Mouse (Mus musculus) heart, embryonic 11.5 days (tissue): ENCODE measurements around the gene Stab2. TPM values are rescaled to one million over a fixed set of nuclear protein-coding genes. Genes with fewer than 3 reads are reported as not detected.

Source experiments
- ATAC-seq: fragments of 200-750 bp; cut with Nextera tagmentation; replicated peaks from 2 replicates; pipeline ENCODE4 v1.8.0; 2017; ENCODE audit warnings: moderate library complexity; ENCODE audit not compliant: insufficient number of reproducible peaks, low FRiP score, low TSS enrichment
- H3K27ac ChIP-seq: fragments of 300-500 bp; sonication (generic); 2 replicates; pipeline ENCODE4 v1.5.1; 2014; ENCODE audit warnings: mild to moderate bottlenecking, low read depth, low read length
- H3K27me3 ChIP-seq: fragments of 300-500 bp; sonication (generic); 2 replicates; pipeline ENCODE4 v1.6.1; 2014; ENCODE audit warnings: mild to moderate bottlenecking, low read length, mixed read lengths; ENCODE audit not compliant: control insufficient read depth, insufficient read depth
- H3K36me3 ChIP-seq: fragments of 300-500 bp; sonication (generic); 2 replicates; pipeline ENCODE4 v1.6.1; 2014; ENCODE audit warnings: mild to moderate bottlenecking, low read length, moderate library complexity, mixed read lengths; ENCODE audit not compliant: control insufficient read depth, insufficient read depth
- H3K4me1 ChIP-seq: fragments of 300-500 bp; sonication (generic); 2 replicates; pipeline ENCODE4 v1.6.1; 2014; ENCODE audit warnings: low read length; ENCODE audit not compliant: control insufficient read depth, insufficient read depth
- H3K4me2 ChIP-seq: fragments of 300-500 bp; sonication (generic); 2 replicates; pipeline ENCODE4 v1.6.1; 2014; ENCODE audit warnings: mild to moderate bottlenecking, moderate library complexity
- H3K4me3 ChIP-seq: fragments of 300-500 bp; sonication (generic); 2 replicates; pipeline ENCODE4 v1.5.1; 2014; ENCODE audit warnings: low read depth, low read length
- H3K9ac ChIP-seq: fragments of 300-500 bp; sonication (generic); 2 replicates; pipeline ENCODE4 v1.6.1; 2014; ENCODE audit warnings: mild to moderate bottlenecking, low read depth, low read length, moderate library complexity
- H3K9me3 ChIP-seq: fragments of 300-500 bp; sonication (generic); replicated peaks from 2 replicates; pipeline ENCODE4 v1.6.1; 2016; ENCODE audit warnings: low read length; ENCODE audit not compliant: control insufficient read depth
- WGBS: fragments of 180-500 bp; shearing (Covaris S2); extraction: QIAGEN DNeasy Blood & Tissue Kit; methylation state at CpG from one replicate; pipeline ENCODE4 v1.1.7; 2014; ENCODE audit not compliant: insufficient replicate concordance; 5-methylcytosine and 5-hydroxymethylcytosine counted together
- polyA plus RNA-seq: library from polyadenylated mRNA; unstranded; fragments of >200 nt; fragmentation: Nextera tagmentation; extraction: Ambion mirVana; gene quantifications from 2 replicates; pipeline ENCODE4 v1.2.1, GENCODE M21; 2014

The Stab2 gene
- polyA plus RNA-seq, 1 experiment from 2014 or later: 1.5 TPM

GRCm38 (mm10) chr10:87039340-87039739 lies 31.5 kb upstream of the Stab2 start:
- no peak for ATAC-seq

GRCm38 (mm10) chr10:87037062-87037461 lies 29.2 kb upstream of the Stab2 start:
- no peaks in the 10 kb centered on the region for H3K9me3 ChIP-seq
- H3K27ac ChIP-seq: no peak overlapping the region
- H3K9ac ChIP-seq: no peak overlapping the region
- whole genome bisulfite sequencing: 25% methylated on average over 5 of the region's 5 CpGs
- no peaks in the 10 kb centered on the region for H3K27me3 ChIP-seq
- H3K4me1 ChIP-seq: peaks cover 8% of the 10 kb centered on the region
- 0 out of 2 replicates have a peak, but pooled peaks have one; percentile 55 for ATAC-seq
- H3K4me3 ChIP-seq: no peak overlapping the region
- H3K36me3 ChIP-seq: no peaks in the 10 kb centered on the region
- peak overlapping the region; percentile 25; the same call in 1 of the 2 replicates for H3K4me2 ChIP-seq

More at GRCm38 (mm10) chr10:87039340-87039739, 31.5 kb upstream of the Stab2 start:
- Histone ChIP-seq H3K27ac (peak overlapping the region; percentile 32; the same call in 1 of the 2 replicates), H3K9ac (no peak overlapping the region), H3K4me1 (peaks cover 8% of the 10 kb centered on the region), H3K36me3 (no peaks in the 10 kb centered on the region), H3K27me3 (0 out of 2 replicates have a peak, but pooled peaks cover 3% of the 10 kb centered on the region), H3K4me3 (no peak overlapping the region), H3K9me3 (no peaks in the 10 kb centered on the region), H3K4me2 (no peak overlapping the region)
- WGBS: 48% methylated on average over 6 of the region's 6 CpGs

DNA sequence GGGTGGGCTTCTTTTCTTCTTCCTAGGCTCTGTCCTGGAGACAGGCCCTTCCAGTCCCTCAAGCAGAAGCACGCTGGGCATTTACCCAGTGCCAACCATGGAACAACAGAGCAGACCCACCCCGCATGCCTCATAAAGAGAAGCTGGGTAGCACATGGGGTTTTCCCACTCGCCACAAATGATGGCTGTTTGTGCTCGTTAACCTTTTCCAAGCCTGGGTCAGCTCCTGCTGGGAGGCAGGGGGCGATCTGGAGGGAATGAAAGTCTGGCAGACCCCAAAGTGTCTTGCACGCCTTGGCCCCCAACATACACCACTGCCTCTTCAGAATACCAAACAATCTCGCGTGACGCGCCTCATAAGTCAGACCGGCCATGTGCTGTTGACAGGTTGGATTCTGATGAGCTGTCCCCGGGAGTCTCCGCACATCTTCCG lies 28.5 kb upstream of the Stab2 start:
- H3K27me3 ChIP-seq: no peaks in the 10 kb centered on the region
- WGBS: 51% methylated on average over 14 of the region's 14 CpGs
- peaks cover 8% of the 10 kb centered on the region for H3K4me1 ChIP-seq
- H3K4me2 ChIP-seq: peak overlapping the region; percentile 25; the same call in 1 of the 2 replicates
- no peak overlapping the region for H3K27ac ChIP-seq
- ATAC-seq: no peak
- no peak overlapping the region for H3K9ac ChIP-seq
- H3K4me3 ChIP-seq: no peak overlapping the region
- no peaks in the 10 kb centered on the region for H3K36me3 ChIP-seq
- H3K9me3 ChIP-seq: no peaks in the 10 kb centered on the region

GRCm38 (mm10) chr10:87035866-87036265 lies 28.0 kb upstream of the Stab2 start:
- H3K36me3 ChIP-seq: no peaks in the 10 kb centered on the region
- H3K9me3 ChIP-seq: no peaks in the 10 kb centered on the region
- no peak overlapping the region for H3K27ac ChIP-seq
- H3K9ac ChIP-seq: no peak overlapping the region
- no peak overlapping the region for H3K4me2 ChIP-seq
- peaks cover 8% of the 10 kb centered on the region for H3K4me1 ChIP-seq
- no peak for ATAC-seq
- 78% methylated on average over 15 of the region's 15 CpGs for WGBS
- no peak overlapping the region for H3K4me3 ChIP-seq
- H3K27me3 ChIP-seq: no peaks in the 10 kb centered on the region

DNA sequence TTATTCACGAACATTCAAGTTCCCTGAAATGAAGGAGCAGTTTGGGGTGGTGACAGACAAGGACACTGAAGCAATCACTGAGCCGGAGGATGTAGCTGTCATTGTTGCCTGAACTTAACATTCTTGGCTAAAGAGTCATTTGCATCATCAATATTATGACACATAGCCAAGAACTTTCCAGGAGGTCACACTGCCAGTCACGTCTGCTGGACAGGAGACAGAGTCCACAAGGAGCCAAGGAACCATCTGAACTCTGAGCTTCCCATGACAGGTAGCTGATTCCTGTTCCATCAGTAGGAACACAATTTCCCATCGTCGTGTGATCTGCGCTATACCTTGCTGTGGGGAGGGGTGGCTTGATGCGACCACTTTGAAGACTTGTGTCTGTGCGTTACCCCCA lies 24.9 kb upstream of the Stab2 start:
- no peak overlapping the region for H3K4me3 ChIP-seq
- WGBS: 75% methylated on average over 8 of the region's 8 CpGs
- H3K9ac ChIP-seq: no peak overlapping the region
- no peak for ATAC-seq
- H3K4me2 ChIP-seq: no peak overlapping the region
- H3K27ac ChIP-seq: no peak overlapping the region
- peaks cover 2% of the 10 kb centered on the region for H3K4me1 ChIP-seq
- no peaks in the 10 kb centered on the region for H3K27me3 ChIP-seq
- no peaks in the 10 kb centered on the region for H3K36me3 ChIP-seq
- no peaks in the 10 kb centered on the region for H3K9me3 ChIP-seq

- 0 out of 2 replicates have a peak, but pooled peaks have one; percentile 59 for ATAC-seq
These were observed 17.1 kb upstream of the Stab2 start for GRCm38 (mm10) chr10:87024884-87025283.

DNA sequence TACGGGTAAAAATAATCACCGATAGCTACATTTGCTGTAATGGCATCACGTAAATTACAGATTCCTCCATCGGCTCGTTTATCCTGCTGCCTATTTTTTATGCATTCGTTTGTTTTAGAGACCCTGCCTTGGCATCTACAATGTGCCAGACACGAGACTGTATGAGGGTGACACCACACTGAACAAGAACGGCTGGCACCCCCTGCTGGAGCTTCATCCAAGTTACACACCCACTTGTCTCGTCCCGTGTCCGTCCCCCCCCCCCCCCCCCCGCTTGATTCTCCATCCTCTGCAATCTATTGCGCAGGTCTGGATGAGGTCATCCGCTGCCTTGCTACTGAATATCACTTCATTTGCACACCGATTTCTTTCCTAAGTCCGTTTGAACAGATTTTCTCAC lies 12.9 kb upstream of the Stab2 start:
- Histone ChIP-seq H3K4me1 (peaks cover 4% of the 10 kb centered on the region; the same call in 1 of the 2 replicates), H3K9ac (no peak overlapping the region), H3K27ac (no peak overlapping the region), H3K9me3 (no peaks in the 10 kb centered on the region), H3K36me3 (no peaks in the 10 kb centered on the region), H3K4me3 (no peak overlapping the region), H3K4me2 (no peak overlapping the region), H3K27me3 (no peaks in the 10 kb centered on the region)
- WGBS: 66% methylated on average over 15 of the region's 16 CpGs
- ATAC-seq: no peak

More at GRCm38 (mm10) chr10:87024884-87025283, 17.1 kb upstream of the Stab2 start:
- H3K4me3 ChIP-seq: no peak overlapping the region
- 4% methylated on average over 10 of the region's 10 CpGs for WGBS
- no peak overlapping the region for H3K9ac ChIP-seq
- no peak overlapping the region for H3K27ac ChIP-seq
- no peak overlapping the region for H3K4me2 ChIP-seq
- no peaks in the 10 kb centered on the region for H3K36me3 ChIP-seq
- 0 out of 2 replicates have a peak, but pooled peaks cover 2% of the 10 kb centered on the region for H3K27me3 ChIP-seq
- H3K4me1 ChIP-seq: no peaks in the 10 kb centered on the region
- no peaks in the 10 kb centered on the region for H3K9me3 ChIP-seq

- ATAC-seq: no peak
- Histone ChIP-seq H3K4me1 (peaks cover 10% of the 10 kb centered on the region; the same call in 1 of the 2 replicates), H3K4me3 (no peak overlapping the region), H3K9ac (no peak overlapping the region), H3K36me3 (no peaks in the 10 kb centered on the region), H3K27me3 (no peaks in the 10 kb centered on the region), H3K9me3 (no peaks in the 10 kb centered on the region), H3K27ac (no peak overlapping the region), H3K4me2 (no peak overlapping the region)
- WGBS: 66% methylated on average over 9 of the region's 9 CpGs
These were observed 11.1 kb upstream of the Stab2 start for GRCm38 (mm10) chr10:87018876-87019275.

GRCm38 (mm10) chr10:87016151-87016692 lies 8.4 kb upstream of the Stab2 start:
- peaks cover 10% of the 10 kb centered on the region; the same call in 1 of the 2 replicates for H3K4me1 ChIP-seq
- 0 out of 2 replicates have a peak, but pooled peaks have one; percentile 31 for ATAC-seq

More at GRCm38 (mm10) chr10:87016151-87016692, 8.4 kb upstream of the Stab2 start:
- Histone ChIP-seq H3K4me3 (no peak overlapping the region), H3K9me3 (no peaks in the 10 kb centered on the region), H3K9ac (no peak overlapping the region), H3K36me3 (no peaks in the 10 kb centered on the region), H3K27me3 (no peaks in the 10 kb centered on the region), H3K27ac (no peak overlapping the region), H3K4me2 (no peak overlapping the region)
- WGBS: 54% methylated on average over 9 of the region's 9 CpGs
